Mouse (Mus musculus) cortical plate, adult 2 months (tissue): ENCODE results near the gene Gm44503. TPM values are rescaled to one million over a fixed set of nuclear protein-coding genes. Genes with fewer than 3 reads are reported as not detected.

Experiments used
- H3K27ac ChIP-seq: fragments of 200-500 bp; 2 replicates; pipeline ENCODE4 v1.5.1; 2012; ENCODE audit warnings: low read length, control low read depth, inconsistent platforms; ENCODE audit not compliant: insufficient read depth
- H3K4me1 ChIP-seq: fragments of 200-500 bp; 2 replicates; pipeline ENCODE4 v1.6.1; 2011; ENCODE audit warnings: low read length; ENCODE audit not compliant: control insufficient read depth, insufficient read depth
- H3K4me3 ChIP-seq: fragments of 200-500 bp; 2 replicates; pipeline ENCODE4 v1.5.1; 2011; ENCODE audit warnings: mild to moderate bottlenecking, low read length, control low read depth; ENCODE audit not compliant: insufficient read depth
- CTCF ChIP-seq: fragments of 200-500 bp; IDR thresholded peaks from 2 replicates; pipeline ENCODE4 v1.5.1; 2011; ENCODE audit warnings: mild to moderate bottlenecking, control low read depth, low read length; ENCODE audit not compliant: insufficient read depth; ENCODE audit errors: extremely low read depth
- POLR2A ChIP-seq: fragments of 200-500 bp; IDR thresholded peaks from 2 replicates; pipeline ENCODE4 v1.6.1; 2011; ENCODE audit warnings: mild to moderate bottlenecking, low read length, control low read depth; ENCODE audit not compliant: insufficient read depth; ENCODE audit errors: extremely low read depth
- polyA plus RNA-seq: library from polyadenylated mRNA; depleted of rRNA; stranded (reverse); fragments of >200 nt; gene quantifications from 2 replicates; pipeline ENCODE4 v1.2.3, GENCODE M21; 2012

The Gm44503 gene
- polyA plus RNA-seq, 1 experiment = not detected

DNA sequence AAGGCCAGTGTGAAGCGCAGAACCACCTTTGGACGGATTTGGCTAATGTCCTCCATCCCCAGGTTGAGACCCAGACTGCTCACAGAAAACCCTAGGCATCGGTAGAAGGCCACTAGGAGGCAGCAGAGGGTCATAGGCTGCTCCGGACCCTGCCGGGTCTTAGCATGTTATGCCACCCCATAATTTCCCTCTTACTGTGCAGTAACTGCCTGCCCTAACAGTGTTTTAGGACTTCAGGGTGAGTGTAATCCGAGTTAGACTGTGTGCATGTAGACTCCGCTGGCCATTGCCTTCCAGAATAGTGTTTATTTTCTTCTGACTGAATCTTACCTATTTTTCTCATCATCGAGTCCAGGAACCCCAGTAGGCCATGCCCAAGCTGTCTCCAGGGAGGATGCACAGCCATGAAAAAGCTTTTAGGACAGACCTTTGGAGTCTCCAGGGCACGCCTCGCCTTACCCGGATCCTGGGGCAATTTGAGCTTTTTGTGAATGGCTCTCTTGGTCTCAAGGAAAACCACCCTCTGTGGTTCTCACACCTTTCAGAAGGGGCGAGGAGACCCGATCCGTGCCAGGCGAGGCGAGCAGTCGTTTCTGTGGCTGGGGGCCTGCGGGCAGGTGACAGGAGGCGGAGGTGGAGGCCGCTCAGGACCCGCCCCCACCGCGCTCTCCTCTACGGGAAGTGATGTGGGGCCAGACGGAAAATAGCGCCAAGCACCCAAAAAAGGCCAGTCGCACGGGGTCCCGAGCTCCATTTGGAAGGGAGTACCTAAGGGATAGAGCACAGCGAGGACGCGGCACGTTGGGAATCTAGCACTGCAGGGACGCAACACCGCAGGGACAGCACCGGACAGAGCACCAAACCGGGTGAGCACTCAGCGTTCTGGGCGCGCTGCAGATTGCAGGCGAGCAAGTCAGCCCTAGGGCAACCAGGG lies 85.8 kb downstream of the Gm44503 start, which contains the start of gene Rab27a:
Gene Rab27a (plus strand): TSS at position 709 of the 934 bp plus-strand sequence.
- H3K4me1 ChIP-seq = peaks cover 2% of the 10 kb centered on the region
- H3K27ac ChIP-seq = no peak within 1 kb of the TSS; the same call in 1 of the 2 replicates
- peak within 1 kb of the TSS; percentile 47 for H3K4me3 ChIP-seq
- TF ChIP-seq CTCF (peak; percentile 90), POLR2A (0 out of 2 replicates have a peak, but pooled peaks have one; percentile 18)

DNA sequence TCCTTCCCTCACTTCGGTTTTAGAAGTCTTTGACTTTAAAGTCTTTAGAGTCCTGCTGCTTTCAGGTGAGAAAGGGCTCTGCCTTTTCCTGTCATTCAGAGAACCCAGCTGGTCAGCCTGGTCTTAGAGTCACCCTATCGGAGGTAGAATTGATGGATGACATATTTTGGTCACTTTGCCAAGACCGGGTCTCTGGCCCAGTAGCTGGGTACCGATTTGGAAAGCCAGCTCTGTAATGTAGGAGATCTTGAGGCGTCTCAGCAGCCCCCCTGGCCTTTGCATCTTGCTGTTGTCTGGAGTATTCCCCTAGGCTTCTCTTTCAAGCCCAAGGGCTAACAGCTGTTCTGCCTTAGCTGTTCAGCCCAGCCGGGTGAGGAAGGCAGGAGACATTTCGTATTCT lies 86.6 kb downstream of the Gm44503 start:
- no peak for TF ChIP-seq CTCF
- TF ChIP-seq POLR2A = no peak
- Histone ChIP-seq H3K4me1 (no peaks in the 10 kb centered on the region; the same call in 1 of the 2 replicates), H3K27ac (no peak overlapping the region), H3K4me3 (peak overlapping the region; percentile 47)

DNA sequence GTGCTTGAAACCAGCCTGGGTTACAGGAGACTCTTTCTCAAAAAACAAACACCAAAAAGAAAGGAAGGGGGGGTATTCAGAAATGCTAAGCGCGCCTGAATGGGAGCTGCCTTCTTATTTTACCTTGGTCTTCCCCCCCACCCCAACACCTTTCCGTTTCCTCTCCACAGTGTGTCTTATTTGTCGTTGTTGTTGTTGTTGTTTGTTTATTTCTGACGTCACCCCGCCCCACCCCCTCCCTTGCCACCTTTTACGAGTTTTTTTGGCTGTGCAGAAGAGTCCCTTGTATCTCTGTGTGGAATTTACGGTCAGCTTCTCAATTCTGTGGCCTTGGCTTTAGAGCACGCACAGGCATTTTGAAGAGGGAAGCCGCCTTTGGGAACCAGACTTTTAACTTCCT lies 87.1 kb downstream of the Gm44503 start:
- no peaks in the 10 kb centered on the region; the same call in 1 of the 2 replicates for H3K4me1 ChIP-seq
- TF ChIP-seq POLR2A (no peak), CTCF (no peak)
- H3K27ac ChIP-seq = no peak overlapping the region
- peak overlapping the region; percentile 47 for H3K4me3 ChIP-seq

DNA sequence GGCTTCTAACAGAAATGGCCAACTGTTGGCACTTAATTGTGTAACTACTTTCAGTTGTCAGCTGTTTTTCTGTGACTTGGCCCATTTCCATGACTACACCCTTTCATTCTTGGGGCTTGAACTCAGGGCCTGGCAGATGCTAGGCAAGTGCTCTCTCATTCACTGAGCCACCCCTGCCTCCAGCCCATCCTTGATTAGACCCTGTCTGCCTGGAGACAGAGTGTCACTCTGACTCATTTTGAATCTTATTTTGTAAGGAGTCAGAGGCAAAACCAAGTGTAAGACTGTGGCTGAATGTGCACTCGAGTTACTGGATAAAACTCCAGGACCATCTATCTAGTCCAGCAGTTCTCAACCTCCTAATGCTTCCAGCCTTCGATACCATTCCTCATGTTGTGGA lies 89.3 kb downstream of the Gm44503 start:
- H3K4me1 ChIP-seq = no peaks in the 10 kb centered on the region; the same call in 1 of the 2 replicates
- no peak for TF ChIP-seq POLR2A
- TF ChIP-seq CTCF = no peak
- H3K27ac ChIP-seq = no peak overlapping the region
- H3K4me3 ChIP-seq = no peak overlapping the region

DNA sequence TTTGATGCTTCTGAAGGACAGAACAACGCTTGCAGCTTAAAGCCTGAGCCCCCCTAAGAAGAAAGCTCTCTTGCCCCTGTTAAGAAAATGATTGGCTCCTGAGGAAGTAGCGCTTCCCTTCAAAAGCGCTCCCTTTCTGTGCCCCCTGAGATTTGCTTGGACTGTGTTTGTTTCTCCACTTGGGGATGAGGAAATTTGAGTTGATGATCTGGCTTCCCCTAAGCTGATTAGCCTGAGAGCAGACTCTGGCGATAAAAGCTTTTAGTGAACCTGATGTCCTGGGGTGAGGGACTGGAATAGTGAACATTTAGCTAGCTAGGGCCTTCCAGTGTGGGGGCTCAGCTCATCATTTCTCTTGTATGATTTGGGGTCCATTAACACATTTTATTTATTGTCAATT lies 90.3 kb downstream of the Gm44503 start:
- Histone ChIP-seq H3K4me3 (no peak overlapping the region), H3K27ac (no peak overlapping the region), H3K4me1 (no peaks in the 10 kb centered on the region; the same call in 1 of the 2 replicates)
- no peak for TF ChIP-seq CTCF

DNA sequence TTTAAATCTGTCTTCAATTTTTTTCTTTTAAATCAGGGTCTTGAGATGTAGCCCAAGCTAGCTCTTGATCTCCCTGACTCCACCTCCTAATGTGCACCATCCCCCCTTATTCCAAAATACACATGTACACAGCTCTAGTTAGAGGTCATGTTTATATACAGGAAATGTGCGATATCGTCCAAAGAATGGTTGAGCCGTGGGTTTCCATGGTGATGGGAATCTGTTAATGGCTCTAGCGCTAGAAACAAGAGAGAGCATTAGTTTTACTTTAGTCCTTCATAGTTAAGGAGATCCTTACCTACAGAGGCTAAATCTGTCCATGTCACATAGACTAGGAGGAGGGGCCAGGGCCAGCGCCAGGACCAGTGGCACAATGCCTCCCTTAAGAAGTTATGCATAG lies 91.2 kb downstream of the Gm44503 start:
- Histone ChIP-seq H3K27ac (no peak overlapping the region), H3K4me1 (no peaks in the 10 kb centered on the region), H3K4me3 (no peak overlapping the region)
- TF ChIP-seq CTCF = no peak
- TF ChIP-seq POLR2A = no peak

DNA sequence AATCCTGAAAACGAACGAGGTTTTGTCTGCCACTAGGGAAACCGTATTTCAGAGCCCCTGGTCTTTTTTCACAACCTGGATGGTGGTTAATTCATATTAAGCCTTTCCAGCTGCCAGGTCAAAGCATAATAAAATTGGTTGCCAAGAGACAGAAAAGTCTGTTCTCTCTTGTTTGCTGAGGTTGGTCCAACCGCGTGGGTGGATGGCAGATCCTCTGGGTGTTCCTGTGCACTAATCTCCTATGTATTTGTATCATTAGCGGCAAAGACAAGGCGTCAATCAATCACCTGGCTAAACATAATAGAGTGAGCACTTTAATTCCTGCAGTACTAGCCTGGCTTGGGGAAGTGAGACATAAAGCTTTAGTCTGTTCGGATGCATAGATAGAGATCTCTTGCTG lies 92.0 kb downstream of the Gm44503 start:
- no peak for TF ChIP-seq CTCF
- TF ChIP-seq POLR2A = no peak
- Histone ChIP-seq H3K4me1 (no peaks in the 10 kb centered on the region), H3K4me3 (no peak overlapping the region), H3K27ac (no peak overlapping the region)

DNA sequence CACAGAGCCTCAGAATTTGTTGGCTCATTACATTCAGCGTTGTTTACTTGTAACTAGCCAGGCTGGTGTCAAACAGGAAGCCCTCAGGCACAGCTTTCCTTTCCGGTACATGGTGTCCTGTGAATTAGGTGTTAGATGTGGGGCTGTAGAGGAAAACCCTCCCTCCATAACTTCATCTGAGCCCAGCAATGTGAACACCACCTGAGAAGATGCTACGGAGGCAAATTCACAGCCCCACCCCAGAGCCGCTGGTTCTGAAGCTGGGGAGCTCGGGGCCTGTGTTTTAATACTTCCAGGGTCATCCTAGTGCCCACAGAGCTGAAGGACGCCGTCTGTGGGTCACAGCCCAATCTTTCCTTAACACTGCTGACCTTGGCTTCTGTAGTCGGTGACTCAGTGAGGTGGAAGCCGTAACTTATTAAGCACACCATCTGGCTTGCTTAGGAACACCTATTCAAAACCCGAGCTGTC lies 96.8 kb downstream of the Gm44503 start:
- Histone ChIP-seq H3K27ac (no peak overlapping the region), H3K4me1 (no peaks in the 10 kb centered on the region), H3K4me3 (no peak overlapping the region)
- TF ChIP-seq CTCF = no peak
- TF ChIP-seq POLR2A = no peak

DNA sequence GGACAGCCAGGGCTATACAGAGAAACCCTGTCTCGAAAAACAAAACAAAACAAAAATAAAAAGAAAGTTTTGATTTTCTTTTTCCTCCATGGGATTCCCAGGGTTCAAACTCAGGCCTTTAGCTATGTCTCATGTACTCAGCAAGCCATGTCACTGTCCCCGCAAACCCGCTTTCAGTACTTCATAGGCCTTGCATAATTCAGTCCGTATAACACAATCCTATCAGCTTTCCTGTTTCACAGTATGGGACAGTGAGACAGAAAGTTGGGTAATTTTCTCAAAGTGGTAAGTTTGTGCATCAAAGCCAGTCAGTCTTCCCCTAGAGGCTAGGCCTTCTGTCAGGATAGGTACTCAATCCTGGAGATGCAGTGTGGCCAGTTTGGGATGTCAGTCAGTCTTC lies 100.6 kb downstream of the Gm44503 start:
- TF ChIP-seq POLR2A = no peak
- no peak for TF ChIP-seq CTCF
- H3K4me1 ChIP-seq = no peaks in the 10 kb centered on the region; the same call in 1 of the 2 replicates
- no peak overlapping the region for H3K27ac ChIP-seq
- H3K4me3 ChIP-seq = no peak overlapping the region
